Mouse (Mus musculus) cerebellum, adult 9-11 months (tissue): ENCODE data around the gene Mmp10.

Experiments
- DNase-seq: peaks from one replicate; pipeline ENCODE4 v3.0.0; 2022

Gene Mmp10

DNA sequence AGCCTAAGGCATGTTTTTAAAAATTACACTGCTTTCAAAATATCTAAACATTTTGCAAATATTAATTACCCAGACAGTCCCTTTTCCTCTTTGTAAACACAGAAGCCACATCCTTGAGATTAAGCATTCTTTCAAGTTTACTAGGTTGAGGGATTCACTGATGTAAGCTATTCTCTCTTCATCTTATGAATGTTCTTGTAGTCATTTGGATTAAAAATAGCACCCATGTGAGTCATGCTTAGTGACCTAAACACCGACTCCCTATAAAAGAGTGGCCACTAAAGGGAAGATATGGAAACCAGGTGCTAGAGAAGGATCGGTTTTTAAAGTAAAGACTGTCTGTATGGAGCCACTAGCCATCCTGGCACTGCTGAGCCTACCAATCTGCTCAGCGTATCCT, at the start of gene Mmp10:
Mmp10 (plus strand) TSS at position 302 of the 400 bp plus-strand sequence.
- no peak for DNase-seq

DNA sequence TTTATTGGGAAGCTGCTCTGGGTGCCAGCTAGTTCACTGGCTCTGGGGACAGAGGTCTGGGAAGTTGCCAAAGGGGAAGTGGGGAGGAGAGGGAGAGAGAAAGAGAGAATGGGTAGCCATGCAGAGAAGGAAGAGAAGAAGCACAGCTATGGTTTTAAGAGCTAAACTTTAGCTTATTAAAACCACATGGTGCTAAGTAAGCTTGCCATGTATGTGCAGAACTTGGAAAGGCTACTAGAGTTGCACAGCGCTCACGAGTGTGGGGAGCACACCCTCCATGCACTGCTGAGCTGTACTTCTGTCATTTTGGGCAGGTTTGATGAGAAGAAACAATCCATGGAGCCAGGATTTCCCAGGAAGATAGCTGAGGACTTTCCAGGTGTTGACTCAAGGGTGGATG, 48.9 kb upstream of the Mmp10 start:
- no peak for DNase-seq

DNA sequence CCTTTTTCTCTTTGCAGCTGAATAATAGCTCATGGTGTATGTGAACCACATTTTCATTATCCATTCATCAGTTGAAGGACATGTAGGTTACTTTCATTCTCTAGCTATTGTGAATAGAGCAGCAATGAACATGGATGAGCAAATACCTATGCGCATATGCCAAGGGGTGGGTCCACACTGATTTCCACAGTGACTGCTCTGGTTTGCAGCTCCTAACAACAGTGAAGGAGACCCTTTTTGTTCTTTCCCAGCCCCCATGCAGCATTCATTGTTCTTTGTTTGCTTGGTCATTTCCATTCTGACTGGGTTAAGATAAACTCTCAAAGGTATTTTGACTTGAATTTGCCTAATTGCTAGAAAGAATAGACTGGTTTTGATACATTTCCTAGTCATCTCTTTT, 31.9 kb upstream of the Mmp10 start:
- DNase-seq = no peak

DNA sequence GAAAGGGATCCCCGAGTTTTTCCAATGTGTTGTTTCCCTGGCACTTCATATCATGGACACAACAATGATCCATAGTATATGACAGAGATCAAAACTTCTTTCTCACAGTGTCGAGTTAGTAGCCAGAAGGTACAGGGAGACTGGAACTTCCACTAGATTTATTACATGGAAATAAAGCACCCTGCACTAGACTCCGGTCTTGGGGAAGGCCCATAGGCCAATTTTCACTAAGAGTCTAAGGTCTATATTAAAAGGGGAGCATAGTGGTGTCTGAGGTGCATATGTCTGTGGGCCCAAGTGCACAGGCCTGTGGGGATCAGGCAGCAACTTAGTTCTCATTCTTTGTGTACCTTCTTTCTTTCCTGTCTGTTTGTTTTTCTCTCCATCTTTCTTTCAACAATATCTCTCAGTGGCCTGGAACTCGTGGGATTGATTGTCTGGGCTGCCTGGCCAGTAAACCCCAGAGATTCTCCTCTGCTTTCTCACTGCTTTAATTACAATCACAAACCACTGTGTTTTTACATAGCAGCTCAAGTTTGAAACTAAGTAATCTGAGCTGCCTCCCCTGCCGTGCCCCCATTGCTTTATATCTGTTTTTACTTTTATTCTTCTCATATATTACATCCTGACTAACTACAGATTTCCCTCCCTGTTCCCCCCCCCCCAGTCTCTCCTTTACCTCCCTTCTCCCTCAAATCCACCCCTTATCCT, 18.3 kb upstream of the Mmp10 start:
- DNase-seq = no peak

DNA sequence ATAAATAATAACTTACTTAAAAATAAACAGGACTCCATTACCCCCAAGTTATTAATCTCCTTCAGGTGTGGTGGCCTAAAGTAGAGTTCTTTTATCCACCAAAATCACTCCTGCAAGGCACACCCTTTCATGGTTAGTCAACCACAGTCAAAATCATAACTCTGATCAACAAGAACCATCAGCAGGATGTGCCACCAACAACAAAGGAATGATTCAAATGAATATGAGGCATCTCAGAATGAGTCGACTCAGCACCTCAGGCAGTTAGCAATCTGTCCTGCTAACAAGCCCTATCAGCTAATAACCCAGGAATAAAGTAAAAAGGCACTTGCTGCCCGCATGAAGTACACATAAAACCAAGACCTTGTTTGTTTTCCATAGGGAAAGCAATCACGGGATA, 1.0 kb upstream of the Mmp10 start:
- no peak for DNase-seq

DNA sequence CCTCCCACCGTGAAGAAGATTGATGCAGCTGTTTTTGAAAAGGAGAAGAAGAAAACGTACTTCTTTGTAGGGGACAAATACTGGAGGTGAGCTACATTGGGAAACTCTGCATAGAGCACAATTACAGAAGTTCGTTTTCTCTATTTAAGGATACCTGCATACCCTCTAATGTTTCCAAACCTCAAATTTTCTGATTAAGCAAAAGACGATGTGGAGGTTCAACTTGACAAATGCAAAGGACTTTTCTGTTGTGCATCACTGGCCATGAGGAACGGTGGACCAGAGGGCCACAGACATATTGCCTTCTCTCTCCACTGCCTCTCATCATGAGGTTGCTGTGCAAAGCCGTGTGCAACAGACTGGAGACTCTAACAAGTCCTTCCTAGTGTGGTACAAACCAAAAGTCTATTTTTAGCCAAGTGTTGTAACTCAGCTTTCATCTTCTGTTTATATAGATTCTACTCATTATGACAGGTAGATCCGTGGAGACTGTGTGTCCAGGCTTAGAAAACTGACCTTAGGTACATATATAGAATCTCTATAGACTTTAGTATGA, 5.2 kb downstream of the Mmp10 start:
- DNase-seq = no peak

DNA sequence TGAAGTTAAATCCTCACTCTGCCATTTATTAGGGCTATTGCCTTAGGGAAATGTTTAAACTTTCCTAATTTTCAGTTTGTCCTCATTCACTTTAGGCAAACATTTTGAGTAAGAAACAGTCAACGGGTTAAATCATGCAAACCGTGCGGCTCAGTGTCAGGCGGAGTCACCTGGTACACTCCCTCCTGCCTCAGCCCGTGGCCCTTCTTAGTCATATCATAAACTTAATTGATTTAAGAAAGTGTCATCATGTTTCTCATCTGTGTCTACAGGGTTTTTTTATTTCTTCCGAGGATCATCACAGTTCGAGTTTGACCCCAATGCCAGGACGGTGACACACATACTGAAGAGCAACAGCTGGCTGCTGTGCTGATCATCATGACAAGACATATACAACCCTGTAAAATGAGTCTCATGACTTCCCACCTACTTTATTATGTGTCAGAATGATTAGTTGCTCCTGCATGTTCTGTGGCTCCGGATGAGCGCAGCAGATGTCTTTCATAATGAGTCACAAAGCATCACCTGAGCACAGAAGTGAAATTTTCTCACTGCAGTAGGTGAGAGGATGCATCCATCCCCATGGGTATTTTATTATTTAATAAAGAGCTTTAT, 7.6 kb downstream of the Mmp10 start:
- no peak for DNase-seq

DNA sequence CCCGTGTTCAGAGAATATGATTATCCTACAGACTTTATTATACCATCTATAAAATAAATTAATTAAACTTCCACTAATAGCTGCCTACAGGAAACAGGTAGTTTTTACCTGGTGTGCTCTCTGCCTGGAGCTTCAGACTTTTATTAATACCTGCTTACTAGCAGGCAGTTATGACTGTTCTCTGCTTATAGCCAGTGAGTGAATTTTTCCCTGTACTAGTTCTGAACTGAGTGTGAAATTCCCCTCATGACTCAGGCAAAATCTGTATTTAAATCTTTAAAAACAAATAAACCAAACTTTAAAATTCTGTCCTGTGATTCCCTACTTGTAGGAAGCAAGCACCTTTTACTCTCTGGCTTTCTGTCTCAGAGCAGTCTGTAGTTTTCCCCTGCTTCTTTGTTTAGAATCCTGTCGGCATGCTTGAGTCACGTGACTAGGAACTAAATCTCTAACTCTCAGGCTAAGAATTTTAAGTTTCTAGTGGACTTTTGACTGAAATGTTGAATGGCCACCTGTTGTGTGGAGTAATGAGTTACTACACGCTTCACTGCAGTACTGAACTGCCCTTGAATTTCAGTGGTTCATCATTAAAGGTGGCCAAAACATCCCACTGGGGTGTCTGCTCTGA, 15.9 kb downstream of the Mmp10 start:
- DNase-seq = no peak

DNA sequence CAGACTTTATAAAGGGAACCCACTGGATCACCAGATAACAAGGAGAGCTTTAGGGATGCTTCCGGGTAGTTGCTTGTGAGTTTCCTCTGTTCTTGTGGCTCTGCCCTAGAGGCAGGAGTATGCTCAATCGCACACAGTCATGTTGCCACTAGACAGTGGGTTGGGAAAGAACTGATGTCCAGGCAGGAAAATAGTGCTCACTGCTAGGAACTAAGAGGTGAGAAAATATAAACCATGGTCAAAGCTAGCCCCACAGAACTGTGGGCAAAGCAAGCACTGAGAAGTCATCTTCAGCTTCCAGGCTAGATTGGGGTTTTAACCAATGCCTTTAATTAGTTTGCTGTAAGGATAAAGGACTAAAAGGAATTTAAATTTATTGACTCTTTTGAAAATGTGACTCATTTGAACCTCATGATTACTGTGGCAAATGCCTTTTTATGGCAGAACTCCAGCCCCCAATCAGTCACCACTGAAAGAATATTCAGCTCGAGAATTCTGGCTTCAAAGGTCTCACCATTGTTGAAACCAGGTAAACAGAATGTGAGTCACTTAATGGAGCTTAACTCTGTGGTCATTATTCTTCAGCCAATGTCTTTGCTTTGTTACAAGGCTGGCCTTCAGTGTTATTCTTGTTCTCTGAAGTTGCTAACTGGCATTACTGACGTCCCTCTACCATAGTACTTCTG, 24.2 kb downstream of the Mmp10 start:
- DNase-seq = no peak

DNA sequence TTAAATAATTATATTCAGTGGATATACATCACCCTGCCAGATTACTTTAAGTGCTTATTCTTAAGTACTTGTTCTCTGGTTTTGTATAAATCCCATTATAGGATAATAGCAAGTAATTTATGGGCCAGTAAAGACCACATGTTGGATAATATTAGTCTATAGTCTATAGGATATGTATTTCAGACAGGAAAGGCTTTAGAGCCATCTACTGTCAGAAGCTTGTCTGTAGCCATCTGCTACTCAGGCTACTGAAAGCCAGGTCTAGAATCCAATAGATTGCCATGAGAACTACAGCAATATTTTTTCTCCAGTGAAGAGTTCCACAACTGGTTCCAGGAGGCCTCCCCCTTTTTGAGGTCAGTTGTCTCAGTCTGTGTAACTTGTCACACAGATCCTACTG, 40.6 kb downstream of the Mmp10 start:
- no peak for DNase-seq

DNA sequence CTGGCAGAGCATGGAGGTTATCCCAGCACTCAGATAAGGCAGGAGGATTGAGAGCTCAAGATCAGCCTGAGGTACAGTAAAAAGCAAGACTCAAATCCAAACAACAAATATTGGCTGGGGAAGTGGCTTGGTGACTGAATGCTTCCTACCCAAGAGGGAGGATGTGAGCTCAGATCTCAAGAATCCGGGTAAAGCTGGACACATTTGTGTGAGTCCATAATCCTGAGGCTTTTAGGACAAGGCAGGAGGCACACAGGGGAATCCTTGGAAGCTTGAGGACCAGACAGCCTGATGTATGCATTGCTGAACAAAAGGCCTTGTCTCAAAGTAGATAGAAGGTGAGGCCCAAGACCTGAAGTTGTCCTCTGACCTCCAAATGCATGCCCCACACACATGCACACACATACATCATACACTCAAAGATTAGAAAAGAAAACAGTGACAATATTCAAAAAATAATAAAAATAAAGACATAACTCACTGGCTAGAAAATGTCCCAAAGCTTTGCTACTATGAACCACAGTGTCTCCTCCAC, 42.8 kb downstream of the Mmp10 start:
- no peak for DNase-seq

DNA sequence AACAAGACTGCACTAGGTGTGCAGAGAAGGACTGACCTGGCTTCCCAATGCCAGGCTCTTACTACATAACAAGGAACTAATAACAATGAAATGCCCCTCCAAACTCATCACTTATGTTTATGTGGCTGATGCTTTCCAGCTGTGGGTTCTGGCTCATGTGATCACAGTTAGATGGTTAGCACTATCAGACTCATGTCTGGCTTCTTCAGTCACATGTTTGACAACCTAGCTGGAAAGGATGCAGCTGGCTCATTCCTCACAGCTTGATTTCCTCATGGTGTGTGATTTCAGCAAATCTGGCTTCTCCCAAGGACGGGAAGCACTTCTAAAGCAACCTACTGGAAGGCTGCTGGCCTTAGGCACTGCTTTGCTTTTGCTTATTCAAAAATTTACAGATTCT, 43.3 kb downstream of the Mmp10 start:
- DNase-seq = no peak

DNA sequence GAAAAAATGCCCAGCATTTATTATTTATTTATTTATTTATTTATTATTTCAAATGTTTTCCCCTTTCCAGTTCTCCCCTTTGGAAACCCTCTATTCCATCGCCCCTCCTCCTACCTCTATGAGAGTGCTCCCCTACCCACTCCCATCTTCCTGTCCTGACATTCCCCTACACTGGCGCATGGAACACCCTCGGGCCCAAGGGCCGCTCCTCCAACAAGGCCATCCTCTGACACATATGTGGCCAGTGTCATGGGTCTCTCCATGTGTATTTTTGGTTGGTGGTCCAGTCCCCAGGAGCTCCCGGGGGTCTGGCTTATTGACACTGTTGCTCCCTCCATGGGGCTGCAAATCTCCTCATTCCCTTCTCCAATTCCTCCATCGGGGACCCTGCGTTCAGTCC, 43.8 kb downstream of the Mmp10 start:
- DNase-seq = no peak

DNA sequence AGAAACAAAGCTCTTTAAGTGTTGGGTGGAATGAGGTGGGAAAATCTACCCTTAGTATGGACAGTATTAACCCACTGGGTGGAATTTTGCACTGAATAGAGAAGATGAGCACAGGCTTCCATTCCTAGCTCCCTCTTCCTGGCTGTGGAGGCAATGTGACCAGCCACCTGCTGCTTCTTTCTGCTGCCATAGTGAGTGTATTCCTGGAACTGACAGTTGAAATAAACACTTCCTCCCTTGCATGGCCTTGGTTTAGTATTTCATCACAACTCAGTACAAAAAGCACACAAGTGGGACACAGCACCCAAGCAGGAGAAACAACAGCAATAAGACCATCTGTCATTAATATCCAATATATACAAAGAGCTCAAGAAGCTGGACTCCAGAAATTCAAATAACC, 49.8 kb downstream of the Mmp10 start:
- DNase-seq = no peak

DNA sequence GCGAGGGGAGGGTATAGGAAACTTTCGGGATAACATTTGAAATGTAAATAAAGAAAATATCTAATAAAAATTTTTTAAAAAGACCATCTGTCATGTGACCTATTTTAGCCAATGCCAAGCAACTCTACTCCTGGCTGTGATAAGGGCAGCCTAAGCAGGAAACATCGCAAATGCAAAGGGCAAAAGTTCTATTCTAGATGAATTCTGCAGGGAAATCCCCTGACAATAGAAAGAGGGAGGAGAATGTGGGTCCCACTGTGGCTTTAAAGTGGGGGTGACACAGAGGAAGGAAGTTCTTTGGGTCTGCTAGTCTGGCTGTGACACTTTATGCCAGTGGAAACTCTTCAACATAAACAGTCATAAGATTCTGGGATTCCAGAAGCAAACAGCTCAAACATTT, 51.4 kb downstream of the Mmp10 start:
- DNase-seq = no peak

DNA sequence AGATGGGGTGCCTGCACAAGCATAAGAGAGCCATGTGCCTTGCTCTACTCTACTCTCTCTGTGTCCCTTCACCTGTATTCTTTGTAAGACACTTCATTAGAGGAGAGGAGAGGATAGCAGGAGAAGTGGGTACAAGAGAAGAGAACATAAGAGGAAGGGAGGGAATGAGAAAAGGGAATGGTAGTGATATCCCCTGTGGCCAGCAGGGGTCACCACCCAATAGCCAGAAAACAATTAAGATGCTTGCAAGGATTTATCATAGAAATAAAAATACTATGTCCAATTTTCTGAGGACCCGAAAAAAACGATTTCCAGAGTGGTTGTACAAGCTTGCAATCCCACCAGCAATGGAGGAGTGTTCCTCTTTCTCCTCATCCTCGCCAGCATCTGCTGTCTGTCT, 52.2 kb downstream of the Mmp10 start:
- no peak for DNase-seq

DNA sequence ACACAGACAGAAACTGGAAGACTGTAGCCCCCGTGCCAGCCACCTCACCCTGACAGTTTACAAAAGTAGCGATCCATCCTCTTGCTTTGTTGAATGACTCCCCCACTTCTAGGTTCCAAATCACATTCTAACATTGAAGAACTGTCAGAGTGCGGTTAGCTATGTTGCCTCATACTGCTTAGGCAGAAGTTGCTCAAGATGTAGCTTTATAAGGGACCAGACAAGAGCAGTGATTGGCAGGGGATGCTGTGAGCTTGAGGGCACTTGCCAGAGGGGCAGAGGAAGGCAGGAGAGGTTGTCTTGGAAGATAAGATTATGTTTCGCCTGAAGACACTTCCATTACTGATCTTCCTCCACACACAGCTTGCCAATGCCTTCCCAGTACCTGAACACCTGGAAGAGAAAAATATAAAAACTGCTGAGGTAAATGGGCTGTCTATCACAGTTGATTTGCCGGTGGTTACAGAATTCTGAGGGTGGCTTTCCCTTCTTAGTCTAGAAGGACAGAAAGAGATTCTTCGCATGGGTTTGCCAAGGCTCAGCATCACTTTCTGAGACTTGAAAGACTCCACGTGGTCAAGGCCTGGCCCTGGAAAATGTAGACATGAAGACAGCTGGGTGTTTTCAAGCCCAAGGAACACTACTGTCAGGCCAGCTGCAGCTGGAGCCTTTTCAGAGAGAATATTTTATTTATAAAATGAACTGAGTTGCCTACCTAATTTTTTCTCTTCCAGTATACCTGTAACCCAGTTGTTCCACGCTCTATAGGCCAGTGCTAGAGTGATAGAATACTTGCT, 56.3 kb downstream of the Mmp10 start, which contains the start of gene Mmp8:
Mmp8 (plus strand) TSS at position 236 of the 797 bp plus-strand sequence.
- DNase-seq = no peak
